29 mouse cellular contexts compared by ENCODE assay signal in genomic region chr16:24656752-24657151, GRCm38 (mm10).
DNase-seq lines count a peak whose midpoint lies in the region; ATAC-seq and TF ChIP-seq lines count a peak whose summit lies in the region.
"Had no signal": no experiment of that assay in that cellular context is flagged by ENCODE, and none has a peak within 500 bp of the region (broad histone marks: within the 10 kb centered on the region; RNA-seq: fewer than 3 reads in every experiment).

No protein-coding gene starts in this region.

- TF ChIP-seq CTCF in stomach, postnatal 0 days (IDR thresholded peaks at IDR 0.05; ENCODE audit: low read depth): no peak

- WGBS in stomach, postnatal 0 days: 74% methylated on average over 5 of the region's 5 CpGs

- no peak for TF ChIP-seq EP300 in stomach, postnatal 0 days (optimal IDR thresholded peaks at IDR 0.05)

- no peak overlapping the region for H3K27ac ChIP-seq in stomach, postnatal 0 days (replicated peaks)
- H3K27ac ChIP-seq: embryonic facial prominence, embryonic 10.5 days; embryonic facial prominence, embryonic 15.5 days; forebrain, embryonic 12.5 days; gastrocnemius, adult 2 months; hindbrain, embryonic 10.5 days; hindbrain, embryonic 15.5 days; liver, embryonic 14.5 days; midbrain, embryonic 15.5 days had no signal

- no peak overlapping the region for H3K4me3 ChIP-seq in stomach, postnatal 0 days (ENCODE audit: low read depth, low read length)
- H3K4me3 ChIP-seq: embryonic facial prominence, embryonic 10.5 days; embryonic facial prominence, embryonic 15.5 days; forebrain, embryonic 12.5 days; gastrocnemius, adult 2 months; hindbrain, embryonic 10.5 days; hindbrain, embryonic 15.5 days; midbrain, embryonic 15.5 days had no signal

- no peak for DNase-seq in frontal cortex, postnatal 10 days (ENCODE audit: low spot score in 2 of 2)
- peak; percentile 19 for DNase-seq in right cerebral cortex, adult 18-20 months
- DNase-seq in right cerebral cortex, postnatal 14 days: no peak
- DNase-seq in NIH3T3 (ENCODE audit: low read depth): peak; percentile 16
- DNase-seq in cerebellum, adult 9-11 months: no peak
- DNase-seq in stomach, postnatal 0 days (ENCODE audit: low spot score): no peak
- DNase-seq: adrenal gland, postnatal 14 days; B cell, adult 2 months; cerebellum, adult 2 months; cerebellum, postnatal 25 days; gastrocnemius, adult 2 months; gastrocnemius, postnatal 36 days; heart, postnatal 14 days; kidney, adult 11 months; kidney, postnatal 25 days; layer of hippocampus, postnatal 36 days; liver; lung, embryonic 14.5 days had no signal

- no peaks in the 10 kb centered on the region for H3K4me1 ChIP-seq in stomach, postnatal 0 days (replicated peaks; ENCODE audit: control insufficient read depth, insufficient read depth)
- H3K4me1 ChIP-seq: embryonic facial prominence, embryonic 10.5 days; embryonic facial prominence, embryonic 15.5 days; hindbrain, embryonic 10.5 days; midbrain, embryonic 15.5 days had no signal

- peaks cover 3% of the 10 kb centered on the region; the same call in 1 of the 2 replicates for H3K36me3 ChIP-seq in stomach, postnatal 0 days (ENCODE audit: control insufficient read depth, insufficient read depth, low read length)
- H3K36me3 ChIP-seq: embryonic facial prominence, embryonic 10.5 days; embryonic facial prominence, embryonic 15.5 days; forebrain, embryonic 12.5 days; hindbrain, embryonic 10.5 days; hindbrain, embryonic 15.5 days; midbrain, embryonic 15.5 days had no signal

- ATAC-seq in frontal cortex, adult (ENCODE audit: low TSS enrichment): peak; percentile 83
- peak; percentile 39; the same call in 1 of the 2 replicates for ATAC-seq in megakaryocyte progenitor cell, adult 5-6 weeks (replicated peaks; ENCODE audit: poor library complexity)
- ATAC-seq in stomach, postnatal 0 days (ENCODE audit: low FRiP score, low TSS enrichment): no peak
- ATAC-seq: activated CD4-positive, CD25-positive, alpha-beta regulatory T cell, adult 4 months; inflammation-experienced regulatory T-cells, adult 6 months; midbrain, embryonic 15.5 days had no signal

- H3K9ac ChIP-seq in stomach, postnatal 0 days (ENCODE audit: low read length): no peak overlapping the region
- H3K9ac ChIP-seq: embryonic facial prominence, embryonic 15.5 days; forebrain, embryonic 12.5 days; hindbrain, embryonic 15.5 days; liver, embryonic 14.5 days; lung, embryonic 14.5 days; midbrain, embryonic 15.5 days had no signal

- no peak overlapping the region for H3K4me2 ChIP-seq in stomach, postnatal 0 days (replicated peaks; ENCODE audit: low read depth)
- H3K4me2 ChIP-seq: embryonic facial prominence, embryonic 15.5 days; forebrain, embryonic 12.5 days; hindbrain, embryonic 15.5 days; lung, embryonic 14.5 days; midbrain, embryonic 15.5 days had no signal

- no peaks in the 10 kb centered on the region for H3K9me3 ChIP-seq in stomach, postnatal 0 days (ENCODE audit: control insufficient read depth, low read length)
- H3K9me3 ChIP-seq: embryonic facial prominence, embryonic 10.5 days; embryonic facial prominence, embryonic 15.5 days; forebrain, embryonic 12.5 days; hindbrain, embryonic 10.5 days; hindbrain, embryonic 15.5 days; midbrain, embryonic 15.5 days had no signal

- H3K27me3 ChIP-seq in stomach, postnatal 0 days (ENCODE audit: control insufficient read depth, insufficient read depth, low read length): no peaks in the 10 kb centered on the region
- H3K27me3 ChIP-seq: embryonic facial prominence, embryonic 15.5 days; hindbrain, embryonic 15.5 days; midbrain, embryonic 15.5 days had no signal

Comparison
In these comparisons a context has a peak if more than half of its experiments do, and no peak if none do; other contexts are left out.
1. DNase-seq: peak in right cerebral cortex, adult 18-20 months (single experiment) and NIH3T3 (single experiment); none in frontal cortex, postnatal 10 days (0 of 2), right cerebral cortex, postnatal 14 days (single experiment), cerebellum, adult 9-11 months (single experiment) and stomach, postnatal 0 days (single experiment).